Mouse (Mus musculus): ENCODE measurements around the gene Gm13275.
"Not testable (repeated sequence)": the region's sequence is repeated elsewhere in the genome, so short reads cannot be mapped to it uniquely, and the experiment has no call there.

The Gm13275 gene

DNA sequence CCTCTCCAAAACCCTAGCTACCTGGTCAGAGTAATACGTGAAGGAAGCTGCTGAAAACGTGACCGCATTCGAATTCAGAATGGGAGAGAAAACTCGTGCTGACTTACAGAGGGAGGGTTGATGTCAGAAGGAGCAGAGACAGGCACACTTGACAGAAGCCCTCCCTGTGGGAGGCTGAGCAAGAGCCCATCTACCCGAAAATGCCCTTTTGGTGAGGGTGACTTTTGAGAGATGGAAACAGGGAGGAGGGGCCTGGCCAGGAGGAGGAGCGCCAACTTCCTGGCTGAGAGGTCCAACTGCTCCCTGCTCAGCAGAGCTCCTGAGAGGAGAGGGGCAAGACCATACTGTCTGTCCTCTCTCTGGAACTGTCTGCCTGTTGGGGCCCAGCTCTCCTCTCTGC, 5.1 kb downstream of the Gm13275 start, which contains the start of gene Gm13285:
Gene Gm13285, plus strand, starts transcription at position 301 of the 400 bp plus-strand sequence.
- DNase-seq, result not testable (repeated sequence)

DNA sequence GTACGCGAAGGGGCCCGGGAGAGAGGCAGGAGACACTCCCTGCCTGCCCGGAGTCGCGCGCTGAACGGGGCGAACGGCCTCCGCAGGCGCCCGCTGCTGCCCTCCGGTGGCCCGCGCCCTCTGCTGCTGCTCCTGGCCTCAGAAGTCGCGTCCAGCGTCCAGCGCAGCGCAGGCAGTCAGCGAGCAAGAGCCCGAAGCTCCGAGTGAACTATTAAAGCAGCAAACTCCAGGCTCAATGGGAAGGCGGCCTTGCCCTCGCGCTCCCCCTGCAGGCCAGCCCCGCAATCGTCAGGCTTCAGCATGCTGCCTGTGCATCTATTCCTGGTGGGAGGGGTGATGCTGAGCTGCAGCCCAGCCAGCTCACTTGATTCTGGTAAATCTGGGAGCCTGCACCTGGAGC, 8.7 kb downstream of the Gm13275 start, which contains the start of gene Gm13287:
Gene Gm13287, plus strand, starts transcription at position 301 of the 400 bp plus-strand sequence.
- not testable (repeated sequence) for DNase-seq

DNA sequence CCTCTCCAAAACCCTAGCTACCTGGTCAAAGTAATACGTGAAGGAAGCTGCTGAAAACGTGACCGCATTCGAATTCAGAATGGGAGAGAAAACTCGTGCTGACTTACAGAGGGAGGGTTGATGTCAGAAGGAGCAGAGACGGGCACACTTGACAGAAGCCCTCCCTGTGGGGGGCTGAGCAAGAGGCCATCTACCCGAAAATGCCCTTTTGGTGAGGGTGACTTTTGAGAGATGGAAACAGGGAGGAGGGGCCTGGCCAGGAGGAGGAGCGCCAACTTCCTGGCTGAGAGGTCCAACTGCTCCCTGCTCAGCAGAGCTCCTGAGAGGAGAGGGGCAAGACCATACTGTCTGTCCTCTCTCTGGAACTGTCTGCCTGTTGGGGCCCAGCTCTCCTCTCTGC, 10.9 kb downstream of the Gm13275 start, which contains the start of gene Gm13288:
Gene Gm13288, plus strand, starts transcription at position 301 of the 400 bp plus-strand sequence.
- DNase-seq, result not testable (repeated sequence)

DNA sequence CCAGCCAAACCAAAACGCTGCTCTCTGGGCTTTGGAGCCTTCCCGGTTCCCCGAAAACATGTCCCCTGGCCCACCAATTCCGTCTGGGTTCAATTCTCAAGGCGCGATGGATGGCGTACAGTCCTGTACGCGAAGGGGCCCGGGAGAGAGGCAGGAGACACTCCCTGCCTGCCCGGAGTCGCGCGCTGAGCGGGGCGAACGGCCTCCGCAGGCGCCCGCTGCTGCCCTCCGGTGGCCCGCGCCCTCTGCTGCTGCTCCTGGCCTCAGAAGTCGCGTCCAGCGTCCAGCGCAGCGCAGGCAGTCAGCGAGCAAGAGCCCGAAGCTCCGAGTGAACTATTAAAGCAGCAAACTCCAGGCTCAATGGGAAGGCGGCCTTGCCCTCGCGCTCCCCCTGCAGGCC, 11.5 kb downstream of the Gm13275 start:
- not testable (repeated sequence) for DNase-seq

DNA sequence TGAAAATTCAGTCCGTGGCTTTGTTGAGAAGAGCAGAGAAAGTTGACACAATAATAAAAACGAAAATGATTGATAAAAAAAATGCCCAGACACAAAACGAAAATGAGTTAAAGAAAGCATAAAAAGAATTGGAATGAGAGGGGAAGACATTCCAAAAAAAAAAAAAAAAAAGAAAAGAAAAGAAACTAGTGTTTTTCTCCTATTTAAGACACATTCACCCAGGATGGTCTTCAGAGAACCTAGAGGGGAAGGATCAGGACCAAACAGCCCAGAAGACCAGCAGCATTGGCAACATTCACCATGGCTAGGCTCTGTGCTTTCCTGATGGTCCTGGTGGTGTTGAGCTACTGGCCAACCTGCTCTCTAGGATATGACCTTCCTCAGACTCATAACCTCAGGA, 21.6 kb downstream of the Gm13275 start, which contains the start of gene Ifna7:
Gene Ifna7, plus strand, starts transcription at position 301 of the 400 bp plus-strand sequence.
- DNase-seq, result no peak

DNA sequence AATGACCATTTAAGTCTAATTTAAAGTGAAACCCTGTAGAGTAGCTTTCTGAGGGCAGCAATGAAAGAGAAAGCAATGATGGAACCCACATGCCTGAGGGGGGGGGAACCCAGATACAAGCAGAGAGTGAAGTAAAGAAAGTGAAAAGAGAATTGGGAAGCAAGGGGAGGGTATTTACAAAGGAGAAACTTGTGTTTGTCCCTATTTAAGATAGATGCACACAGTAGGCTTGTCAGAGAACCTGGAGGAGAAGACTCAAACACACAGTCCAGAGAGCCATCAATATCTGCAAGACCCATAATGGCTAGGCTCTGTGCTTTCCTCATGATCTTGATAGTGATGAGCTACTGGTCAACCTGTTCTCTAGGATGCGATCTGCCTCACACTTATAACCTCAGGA, 25.4 kb downstream of the Gm13275 start, which contains the start of gene Ifna11:
Gene Ifna11, plus strand, starts transcription at position 301 of the 400 bp plus-strand sequence.
- no peak for DNase-seq

DNA sequence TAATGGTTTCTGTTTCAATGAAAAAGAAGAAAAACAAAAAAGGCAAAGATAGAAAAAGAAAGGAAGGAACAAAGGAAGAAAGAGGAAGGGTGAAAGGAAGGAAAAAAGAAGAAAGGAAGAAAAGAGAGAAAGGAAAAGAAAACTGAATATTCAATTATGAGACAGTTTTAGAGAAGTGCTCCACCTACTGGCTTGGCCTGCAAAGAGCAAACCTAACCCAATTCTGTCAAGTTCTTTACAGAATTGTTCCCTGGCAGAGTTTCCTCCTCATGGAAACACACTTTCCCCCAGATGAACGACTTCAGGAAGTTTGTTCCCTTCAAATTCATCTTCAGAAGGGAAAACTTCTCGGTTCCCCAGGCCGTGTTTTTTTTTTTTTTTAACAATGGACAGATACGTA, 28.7 kb downstream of the Gm13275 start:
- no peak for DNase-seq

DNA sequence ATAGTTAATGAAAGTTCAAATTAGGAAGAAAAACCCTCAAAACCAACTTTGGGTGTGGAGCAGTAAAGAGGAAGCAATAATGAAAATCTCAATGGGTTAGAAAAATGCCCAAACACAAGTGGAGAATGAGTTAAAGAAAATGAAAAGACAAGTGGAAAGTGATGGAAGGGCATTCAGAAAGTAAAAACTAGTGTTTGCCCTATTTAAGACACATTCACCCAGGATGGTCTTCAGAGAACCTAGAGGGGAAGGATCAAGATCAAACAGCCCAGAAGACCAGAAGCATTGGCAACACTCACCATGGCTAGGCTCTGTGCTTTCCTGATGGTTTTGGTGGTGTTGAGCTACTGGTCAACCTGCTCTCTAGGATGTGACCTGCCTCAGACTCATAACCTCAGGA, 32.8 kb downstream of the Gm13275 start, which contains the start of gene Ifna6:
Gene Ifna6, plus strand, starts transcription at position 301 of the 400 bp plus-strand sequence.
- not testable (repeated sequence) for DNase-seq

DNA sequence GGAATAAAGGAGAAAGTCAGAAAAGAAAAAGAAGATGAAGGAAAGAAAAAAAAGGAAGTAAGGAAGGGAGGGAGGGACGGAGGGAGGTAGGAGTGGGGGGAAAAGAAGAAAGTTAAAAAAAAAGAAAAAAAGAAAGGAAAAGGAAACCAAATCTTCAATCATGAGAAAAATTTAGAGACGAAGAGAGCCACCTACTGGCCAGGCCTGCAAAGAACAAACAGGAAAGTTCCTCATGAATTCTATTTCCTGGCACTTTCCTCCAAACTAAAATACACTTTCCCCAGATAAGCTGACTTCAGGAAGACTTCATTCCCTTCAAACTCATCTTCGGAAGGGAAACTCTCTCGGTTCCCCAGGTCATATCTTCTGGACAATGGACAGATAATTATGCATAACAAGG, 36.2 kb downstream of the Gm13275 start:
- peak in 1 of 2 experiments; percentile 15 for DNase-seq

DNA sequence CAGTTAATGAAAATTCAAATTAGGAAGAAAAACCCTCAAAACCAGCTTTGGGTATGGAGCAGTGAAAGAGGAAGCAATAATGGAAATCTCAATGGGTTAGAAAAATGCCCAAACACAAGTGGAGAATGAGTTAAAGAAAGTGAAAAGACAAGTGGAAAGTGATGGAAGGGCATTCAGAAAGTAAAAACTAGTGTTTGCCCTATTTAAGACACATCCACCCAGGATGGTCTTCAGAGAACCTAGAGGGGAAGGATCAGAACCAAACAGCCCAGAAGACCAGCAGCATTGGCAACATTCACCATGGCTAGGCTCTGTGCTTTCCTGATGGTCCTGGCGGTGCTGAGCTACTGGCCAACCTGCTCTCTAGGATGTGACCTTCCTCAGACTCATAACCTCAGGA, 40.9 kb downstream of the Gm13275 start, which contains the start of gene Ifna5:
Gene Ifna5, plus strand, starts transcription at position 301 of the 400 bp plus-strand sequence.
- not testable (repeated sequence) for DNase-seq

DNA sequence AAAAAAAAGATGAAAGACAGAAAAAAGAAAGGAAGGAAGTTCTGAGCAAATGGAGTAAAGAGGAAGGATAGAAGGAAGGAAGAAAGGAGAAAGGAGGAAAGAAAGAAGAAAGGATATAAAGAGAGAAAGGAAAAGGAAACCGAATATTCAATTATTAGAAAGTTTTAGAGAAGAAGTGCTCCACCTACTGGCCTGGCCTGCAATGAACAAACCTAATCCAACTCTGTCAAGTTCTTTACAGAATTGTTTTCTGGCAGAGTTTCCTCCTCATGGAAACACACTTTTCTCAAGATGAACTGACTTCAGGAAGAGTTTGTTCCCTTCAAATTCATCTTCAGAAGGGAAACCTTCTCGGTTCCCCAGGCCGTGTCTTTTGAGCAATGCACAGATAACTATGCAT, 44.5 kb downstream of the Gm13275 start:
- DNase-seq, result no peak

DNA sequence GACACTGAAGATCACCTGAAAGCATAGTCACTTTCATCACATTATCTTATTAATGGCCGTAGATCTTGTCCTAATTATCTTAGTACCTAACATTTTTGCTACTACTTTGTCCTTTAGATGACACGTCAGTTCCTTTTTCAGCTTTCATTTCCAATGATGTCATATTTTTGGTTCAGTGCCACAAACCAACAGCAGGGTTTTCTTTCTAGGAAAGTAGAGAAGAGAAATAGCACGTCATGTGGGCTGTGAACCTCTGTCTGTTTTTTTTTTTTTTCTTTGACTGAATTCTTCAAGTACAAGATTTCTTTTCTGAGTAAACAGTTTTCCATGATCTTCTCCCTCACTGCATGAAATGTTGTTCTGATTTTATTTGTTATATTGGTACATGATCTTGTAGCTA, 45.8 kb downstream of the Gm13275 start:
- no peak for DNase-seq

DNA sequence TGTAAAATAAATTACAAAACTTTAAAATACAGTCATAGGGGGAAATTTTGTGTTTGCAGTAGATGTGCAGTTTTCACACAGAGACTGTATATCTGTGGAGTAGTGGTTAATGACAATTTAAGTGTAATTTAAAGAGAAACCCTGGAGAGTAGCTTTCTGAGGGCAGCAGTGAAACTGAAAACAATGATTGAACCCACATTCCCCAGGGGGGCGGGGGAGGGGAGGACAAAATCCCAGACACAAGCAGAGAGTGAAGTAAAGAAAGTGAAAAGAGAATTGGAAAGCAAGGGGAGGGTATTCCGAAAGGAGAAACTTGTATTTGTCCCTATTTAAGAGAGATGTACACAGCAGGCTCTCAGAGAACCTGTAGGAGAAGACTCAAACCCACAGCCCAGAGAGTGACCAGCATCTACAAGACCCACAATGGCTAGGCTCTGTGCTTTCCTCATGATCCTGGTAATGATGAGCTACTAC, 47.2 kb downstream of the Gm13275 start, which contains the start of gene Ifna4:
Gene Ifna4, plus strand, starts transcription at position 424 of the 474 bp plus-strand sequence.
- no peak for DNase-seq

Measured in cerebellum, postnatal 36 days (tissue).